Mouse (Mus musculus) intestine, postnatal 0 days (tissue): ENCODE measurements around the gene Tas1r2. TPM values are rescaled to one million over a fixed set of nuclear protein-coding genes. Genes with fewer than 3 reads are reported as not detected.

Experiments
- ATAC-seq: fragments of 200-750 bp; cut with Nextera tagmentation; 2 replicates; pipeline ENCODE4 v1.8.0; 2017; ENCODE audit warnings: mild to moderate bottlenecking, moderate TSS enrichment, moderate library complexity
- H3K27ac ChIP-seq: fragments of 300-500 bp; sonication (generic); 2 replicates; pipeline ENCODE4 v1.5.1; 2014; ENCODE audit warnings: mild to moderate bottlenecking, low read depth, low read length, moderate library complexity
- H3K27me3 ChIP-seq: fragments of 300-500 bp; sonication (generic); replicated peaks from 2 replicates; pipeline ENCODE4 v1.6.1; 2014; ENCODE audit warnings: low read length, mixed read lengths; ENCODE audit not compliant: control insufficient read depth, insufficient read depth
- H3K36me3 ChIP-seq: fragments of 300-500 bp; sonication (generic); 2 replicates; pipeline ENCODE4 v1.6.1; 2014; ENCODE audit warnings: mild to moderate bottlenecking, moderate library complexity; ENCODE audit not compliant: control insufficient read depth, insufficient read depth
- H3K4me1 ChIP-seq: fragments of 300-500 bp; sonication (generic); replicated peaks from 2 replicates; pipeline ENCODE4 v1.6.1; 2014; ENCODE audit warnings: antibody characterized with exemption, low read length, mixed read lengths; ENCODE audit not compliant: control insufficient read depth, insufficient read depth
- H3K4me2 ChIP-seq: fragments of 300-500 bp; sonication (generic); replicated peaks from 2 replicates; pipeline ENCODE4 v1.6.1; 2014; ENCODE audit warnings: low read depth, mild to moderate bottlenecking, moderate library complexity
- H3K4me3 ChIP-seq: fragments of 300-500 bp; sonication (generic); 2 replicates; pipeline ENCODE4 v1.5.1; 2014; ENCODE audit warnings: low read depth, low read length
- H3K9ac ChIP-seq: fragments of 300-500 bp; sonication (generic); 2 replicates; pipeline ENCODE4 v1.6.1; 2014; ENCODE audit warnings: mild to moderate bottlenecking, low read depth, low read length
- H3K9me3 ChIP-seq: fragments of 300-500 bp; sonication (generic); 2 replicates; pipeline ENCODE4 v1.6.1; 2016; ENCODE audit warnings: mixed run types; ENCODE audit not compliant: control insufficient read depth
- CTCF ChIP-seq: sonication (generic); IDR thresholded peaks from 2 replicates; pipeline ENCODE4 v1.5.1; 2016; ENCODE audit warnings: low read depth, mild to moderate bottlenecking, control low read depth, antibody characterized with exemption, moderate library complexity
- WGBS: fragments of 180-500 bp; shearing (Covaris S2); extraction: QIAGEN DNeasy Blood & Tissue Kit; methylation state at CpG from one replicate; pipeline ENCODE4 v1.1.7; 2014; 5-methylcytosine and 5-hydroxymethylcytosine counted together
- polyA plus RNA-seq: library from polyadenylated mRNA; unstranded; fragments of >200 nt; fragmentation: Nextera tagmentation; extraction: Ambion mirVana; gene quantifications from 2 replicates; pipeline ENCODE4 v1.2.1, GENCODE M21; 2015

Tas1r2 gene
- polyA plus RNA-seq, 1 experiment from 2014 or later, result not detected

- H3K9me3 ChIP-seq, result no peaks in the 10 kb centered on the region
- ATAC-seq, result no peak
- no peak overlapping the region for H3K4me2 ChIP-seq
- TF ChIP-seq CTCF, result no peak
- no peak overlapping the region for H3K9ac ChIP-seq
- H3K27ac ChIP-seq, result no peak overlapping the region
- 50% methylated on average over 4 of the region's 4 CpGs for WGBS
- no peak overlapping the region for H3K4me3 ChIP-seq
- no peaks in the 10 kb centered on the region for H3K4me1 ChIP-seq
- H3K36me3 ChIP-seq, result no peaks in the 10 kb centered on the region
- no peaks in the 10 kb centered on the region for H3K27me3 ChIP-seq
These were observed 49.6 kb downstream of the Tas1r2 start for GRCm38 (mm10) chr4:139702914-139703313.

- no peaks in the 10 kb centered on the region for H3K27me3 ChIP-seq
- no peak overlapping the region for H3K4me2 ChIP-seq
- 79% methylated on average over 11 of the region's 11 CpGs for WGBS
- no peaks in the 10 kb centered on the region for H3K9me3 ChIP-seq
- no peak for ATAC-seq
- peak; percentile 49 for TF ChIP-seq CTCF
- H3K9ac ChIP-seq, result no peak overlapping the region
- H3K27ac ChIP-seq, result no peak overlapping the region
- H3K4me1 ChIP-seq, result no peaks in the 10 kb centered on the region
- no peaks in the 10 kb centered on the region for H3K36me3 ChIP-seq
- H3K4me3 ChIP-seq, result no peak overlapping the region
These were observed 50.1 kb downstream of the Tas1r2 start for GRCm38 (mm10) chr4:139703468-139703867.

- H3K9me3 ChIP-seq, result no peaks in the 10 kb centered on the region
- no peaks in the 10 kb centered on the region for H3K4me1 ChIP-seq
- no peak for TF ChIP-seq CTCF
- no peak overlapping the region for H3K4me2 ChIP-seq
- no peak for ATAC-seq
- no peak overlapping the region for H3K4me3 ChIP-seq
- H3K27me3 ChIP-seq, result no peaks in the 10 kb centered on the region
- no peaks in the 10 kb centered on the region for H3K36me3 ChIP-seq
- 80% methylated on average over 5 of the region's 5 CpGs for WGBS
- H3K9ac ChIP-seq, result no peak overlapping the region
- H3K27ac ChIP-seq, result no peak overlapping the region
These were observed 52.6 kb downstream of the Tas1r2 start for GRCm38 (mm10) chr4:139705986-139706385.

- H3K36me3 ChIP-seq, result no peaks in the 10 kb centered on the region
- no peak overlapping the region for H3K27ac ChIP-seq
- 53% methylated on average over 25 of the region's 25 CpGs for WGBS
- no peaks in the 10 kb centered on the region for H3K9me3 ChIP-seq
- no peak overlapping the region for H3K4me3 ChIP-seq
- no peak overlapping the region for H3K4me2 ChIP-seq
- no peaks in the 10 kb centered on the region for H3K27me3 ChIP-seq
- ATAC-seq, result no peak
- no peak overlapping the region for H3K9ac ChIP-seq
- TF ChIP-seq CTCF, result no peak
- H3K4me1 ChIP-seq, result no peaks in the 10 kb centered on the region
These were observed 57.4 kb downstream of the Tas1r2 start for GRCm38 (mm10) chr4:139710467-139711334.

GRCm38 (mm10) chr4:139715241-139715932 is 62.0 kb downstream of the Tas1r2 start:
- H3K27me3 ChIP-seq, result no peaks in the 10 kb centered on the region
- H3K9ac ChIP-seq, result no peak overlapping the region
- H3K27ac ChIP-seq, result no peak overlapping the region
- H3K4me2 ChIP-seq, result no peak overlapping the region
- TF ChIP-seq CTCF, result no peak
- 36% methylated on average over 13 of the region's 13 CpGs for WGBS
- no peaks in the 10 kb centered on the region for H3K36me3 ChIP-seq
- H3K9me3 ChIP-seq, result no peaks in the 10 kb centered on the region
- no peak for ATAC-seq
- H3K4me3 ChIP-seq, result no peak overlapping the region
- no peaks in the 10 kb centered on the region for H3K4me1 ChIP-seq

- Histone ChIP-seq H3K4me3 (no peak overlapping the region), H3K4me1 (no peaks in the 10 kb centered on the region), H3K9me3 (no peaks in the 10 kb centered on the region), H3K27ac (no peak overlapping the region), H3K36me3 (no peaks in the 10 kb centered on the region), H3K4me2 (no peak overlapping the region), H3K27me3 (no peaks in the 10 kb centered on the region), H3K9ac (no peak overlapping the region)
- no peak for TF ChIP-seq CTCF
- ATAC-seq, result no peak
- WGBS, result 80% methylated on average over 10 of the region's 10 CpGs
These were observed 63.3 kb downstream of the Tas1r2 start for GRCm38 (mm10) chr4:139716477-139717169.
